Mouse (Mus musculus) brain, embryonic 18.5 days (tissue): ENCODE measurements around the gene Sptan1.
"Not testable (repeated sequence)": the region's sequence is repeated elsewhere in the genome, so short reads cannot be mapped to it uniquely, and the experiment has no call there.

ENCODE experiments used
- DNase-seq: peaks from one replicate; pipeline ENCODE4 v3.0.0-alpha.2; 2012; ENCODE audit warnings: low read depth, low spot score

Gene Sptan1

GRCm38 (mm10) chr2:30009101-30009500 is 43.7 kb downstream of the Sptan1 start:
- DNase-seq = no peak

GRCm38 (mm10) chr2:30010840-30011281 is 45.5 kb downstream of the Sptan1 start:
- no peak for DNase-seq

GRCm38 (mm10) chr2:30014326-30014966 is 49.1 kb downstream of the Sptan1 start:
- no peak for DNase-seq

- no peak for DNase-seq
These were observed 60.1 kb downstream of the Sptan1 start for GRCm38 (mm10) chr2:30025454-30025853.

GRCm38 (mm10) chr2:30026997-30027396 is 61.6 kb downstream of the Sptan1 start:
- DNase-seq = no peak

- DNase-seq = no peak
These were observed 67.0 kb downstream of the Sptan1 start for GRCm38 (mm10) chr2:30032244-30032846.

GRCm38 (mm10) chr2:30032957-30033356 is 67.6 kb downstream of the Sptan1 start:
- no peak for DNase-seq

- no peak for DNase-seq
These were observed 72.4 kb downstream of the Sptan1 start for GRCm38 (mm10) chr2:30037762-30038161.

- no peak for DNase-seq
These were observed 73.0 kb downstream of the Sptan1 start for GRCm38 (mm10) chr2:30038370-30038769.

- no peak for DNase-seq
These were observed 74.3 kb downstream of the Sptan1 start for GRCm38 (mm10) chr2:30039687-30040086.

GRCm38 (mm10) chr2:30042445-30042844 is 77.1 kb downstream of the Sptan1 start:
- no peak for DNase-seq

GRCm38 (mm10) chr2:30044550-30044949 is 79.2 kb downstream of the Sptan1 start:
- DNase-seq = no peak

- DNase-seq = no peak
These were observed 81.8 kb downstream of the Sptan1 start for GRCm38 (mm10) chr2:30047127-30047526.

- DNase-seq = no peak
These were observed 82.7 kb downstream of the Sptan1 start for GRCm38 (mm10) chr2:30048101-30048501.

GRCm38 (mm10) chr2:30048699-30049388 is 83.5 kb downstream of the Sptan1 start, which contains the start of gene Wdr34:
TSS of gene Wdr34 (minus strand) at chr2:30048881.
- peak; percentile 92 for DNase-seq

- DNase-seq = no peak
These were observed 84.5 kb downstream of the Sptan1 start for GRCm38 (mm10) chr2:30049831-30050230.

GRCm38 (mm10) chr2:30051992-30052761 is 86.8 kb downstream of the Sptan1 start:
- DNase-seq = no peak

GRCm38 (mm10) chr2:30055310-30055709 is 90.0 kb downstream of the Sptan1 start:
- DNase-seq = not testable (repeated sequence)

- no peak for DNase-seq
These were observed 91.4 kb downstream of the Sptan1 start for GRCm38 (mm10) chr2:30056736-30057135.

GRCm38 (mm10) chr2:30057223-30057904 is 92.0 kb downstream of the Sptan1 start, which contains the start of gene Set:
TSS of gene Set (plus strand) at chr2:30057378.
- DNase-seq = no peak

GRCm38 (mm10) chr2:30058418-30058817 is 93.1 kb downstream of the Sptan1 start:
- no peak for DNase-seq
